8 mouse cellular contexts compared by ENCODE assay signal in the genomic region with DNA sequence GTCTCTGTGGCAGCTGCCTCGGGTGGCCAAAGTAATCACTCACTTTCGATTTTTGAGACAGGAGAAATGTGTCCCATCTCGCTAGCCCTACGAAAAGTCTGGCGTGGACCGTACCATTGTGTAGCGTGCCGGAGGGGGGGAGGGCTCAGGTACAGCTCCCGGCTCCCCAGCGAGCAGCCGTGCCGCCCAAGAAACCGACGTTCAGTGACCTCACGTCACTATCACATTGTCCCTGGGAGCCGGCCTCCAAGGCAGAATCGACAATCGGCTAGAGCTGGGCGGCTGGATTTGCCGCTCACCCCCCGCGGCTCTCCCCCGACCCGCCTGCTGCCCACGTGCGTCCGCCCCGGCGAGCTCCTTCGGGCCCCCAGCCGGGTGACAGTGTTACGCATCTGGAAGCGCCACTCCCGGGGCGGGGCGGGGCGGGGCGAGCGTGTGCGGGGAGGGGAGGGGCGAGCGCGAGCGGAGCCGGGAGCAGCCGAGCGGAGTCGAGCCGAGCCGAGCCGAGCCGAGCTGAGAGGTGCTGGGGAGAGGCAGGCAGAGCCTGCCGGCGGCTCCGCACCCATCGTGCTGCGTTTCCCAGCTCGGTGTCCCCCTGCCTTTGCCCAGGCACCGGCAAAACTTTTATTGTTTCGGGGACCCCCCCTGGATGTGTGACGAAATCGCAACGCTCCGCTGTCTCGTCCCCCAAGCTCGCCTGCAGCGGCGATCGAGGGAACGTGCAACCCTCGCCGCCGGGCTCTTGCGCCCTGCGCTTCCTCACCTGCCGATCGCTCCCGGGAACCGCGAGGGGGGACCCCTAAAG. TPM values are rescaled to one million over a fixed set of nuclear protein-coding genes. Genes with fewer than 3 reads are reported as not detected.
DNase-seq lines count a peak whose midpoint lies in the region; ATAC-seq and TF ChIP-seq lines count a peak whose summit lies in the region.

Ppm1l (plus strand) TSS at position 471 of the 805 bp plus-strand sequence.

- peaks cover 24% of the 10 kb centered on the region for H3K4me1 ChIP-seq in G1E (ENCODE audit: insufficient read depth, low read depth, low read length)
- peaks cover 5% of the 10 kb centered on the region for H3K4me1 ChIP-seq in cerebellum, adult 2 months (ENCODE audit: control insufficient read depth, insufficient read depth, low read length)
- peaks cover 10% of the 10 kb centered on the region for H3K4me1 ChIP-seq in forebrain, postnatal 0 days (ENCODE audit: insufficient read depth)
- peaks cover 12% of the 10 kb centered on the region for H3K4me1 ChIP-seq in lung, adult 2 months (ENCODE audit: control insufficient read depth, insufficient read depth, low read length)
- H3K4me1 ChIP-seq in neural tube, embryonic 15.5 days = peaks cover 40% of the 10 kb centered on the region

- no peak for TF ChIP-seq CTCF in G1E (IDR thresholded peaks at IDR 0.05; ENCODE audit: low read depth, low read length)
- TF ChIP-seq CTCF in cerebellum, adult 2 months (IDR thresholded peaks at IDR 0.05; ENCODE audit: borderline replicate concordance, insufficient read depth, low read depth, low read length) = no peak
- TF ChIP-seq CTCF in forebrain, postnatal 0 days (IDR thresholded peaks at IDR 0.05; ENCODE audit: low read depth) = peak; percentile 27; the same call in 1 of the 2 replicates
- TF ChIP-seq CTCF in layer of hippocampus, adult 2 months (conservative IDR thresholded peaks at IDR 0.05) = peak; percentile 29
- no peak for TF ChIP-seq CTCF in lung, adult 2 months (IDR thresholded peaks at IDR 0.05; ENCODE audit: insufficient read depth, low read length)

- H3K27ac ChIP-seq in cerebellum, adult 2 months (ENCODE audit: insufficient read depth, low read length) = peak within 1 kb of the TSS; percentile 94
- H3K27ac ChIP-seq in forebrain, postnatal 0 days (ENCODE audit: low read depth, low read length) = peak within 1 kb of the TSS; percentile 91
- H3K27ac ChIP-seq in layer of hippocampus, adult 2 months = peak within 1 kb of the TSS; percentile 100
- H3K27ac ChIP-seq in neural tube, embryonic 15.5 days (replicated peaks) = peak within 1 kb of the TSS; percentile 90

- WGBS in cerebellum, adult 2 months = under 1% methylated on average over 80 of the region's 80 CpGs
- WGBS in forebrain, postnatal 0 days = 2% methylated on average over 64 of the region's 80 CpGs
- WGBS in lung, adult 2 months = under 1% methylated on average over 67 of the region's 80 CpGs
- under 1% methylated on average over 68 of the region's 80 CpGs for WGBS in neural tube, embryonic 15.5 days

- peak within 1 kb of the TSS; percentile 92 for H3K4me2 ChIP-seq in forebrain, postnatal 0 days (ENCODE audit: low read depth)
- H3K4me2 ChIP-seq in neural tube, embryonic 15.5 days = peak within 1 kb of the TSS; percentile 95

- H3K36me3 ChIP-seq in G1E (replicated peaks) = peaks cover 2% of the 10 kb centered on the region
- no peaks in the 10 kb centered on the region for H3K36me3 ChIP-seq in forebrain, postnatal 0 days (ENCODE audit: insufficient read depth)
- no peaks in the 10 kb centered on the region for H3K36me3 ChIP-seq in neural tube, embryonic 15.5 days

- peaks cover 11% of the 10 kb centered on the region for H3K9me3 ChIP-seq in G1E (replicated peaks)
- no peaks in the 10 kb centered on the region for H3K9me3 ChIP-seq in forebrain, postnatal 0 days (ENCODE audit: low read length)
- H3K9me3 ChIP-seq in neural tube, embryonic 15.5 days (replicated peaks) = no peaks in the 10 kb centered on the region

- peak; percentile 52 for ATAC-seq in G1E (ENCODE audit: extremely low read depth, insufficient number of reproducible peaks, low FRiP score, poor library complexity, severe bottlenecking)
- peak; percentile 98 for ATAC-seq in forebrain, postnatal 0 days
- peak; percentile 99 for ATAC-seq in neural tube, embryonic 15.5 days (ENCODE audit: low FRiP score)

- no peaks in the 10 kb centered on the region for H3K27me3 ChIP-seq in G1E (ENCODE audit: insufficient read depth, low read length)
- H3K27me3 ChIP-seq in cerebellum, adult 2 months (ENCODE audit: control insufficient read depth, insufficient read depth, low read length) = no peaks in the 10 kb centered on the region
- H3K27me3 ChIP-seq in forebrain, postnatal 0 days (ENCODE audit: insufficient read depth, low read length) = no peaks in the 10 kb centered on the region
- H3K27me3 ChIP-seq in neural tube, embryonic 15.5 days (replicated peaks) = no peaks in the 10 kb centered on the region

- H3K4me3 ChIP-seq in G1E (ENCODE audit: low read depth, low read length) = peak within 1 kb of the TSS; percentile 75
- peak within 1 kb of the TSS; percentile 97 for H3K4me3 ChIP-seq in cerebellum, adult 2 months (replicated peaks; ENCODE audit: insufficient read depth, low read depth, low read length)
- peak within 1 kb of the TSS; percentile 92 for H3K4me3 ChIP-seq in forebrain, postnatal 0 days (ENCODE audit: low read depth, low read length)
- peak within 1 kb of the TSS; percentile 94 for H3K4me3 ChIP-seq in layer of hippocampus, adult 2 months
- H3K4me3 ChIP-seq in lung, adult 2 months (replicated peaks; ENCODE audit: extremely low read depth, low read depth, low read length) = peak within 1 kb of the TSS; percentile 95
- H3K4me3 ChIP-seq in neural tube, embryonic 15.5 days (replicated peaks) = peak within 1 kb of the TSS; percentile 71

- TF ChIP-seq POLR2A in cerebellum, adult 2 months (IDR thresholded peaks at IDR 0.05; ENCODE audit: borderline replicate concordance, insufficient read depth, low read length) = peak; percentile 92
- peak; percentile 52; the same call in 1 of the 2 replicates for TF ChIP-seq POLR2A in lung, adult 2 months (IDR thresholded peaks at IDR 0.05; ENCODE audit: borderline replicate concordance, extremely low read depth, low read depth, low read length)

- peak; percentile 76 for DNase-seq in G1E (ENCODE audit: low spot score)
- peak; percentile 94 for DNase-seq in cerebellum, adult 2 months
- peak; percentile 98 for DNase-seq in forebrain, postnatal 0 days
- peak; percentile 90 for DNase-seq in heart, postnatal 4 days
- DNase-seq in layer of hippocampus, adult 2 months (ENCODE audit: low spot score in 2 of 2) = peak; percentile 81 to 89
- DNase-seq in lung, adult 2 months = peak; percentile 92
- peak; percentile 91 for DNase-seq in testis, postnatal 10 days (ENCODE audit: low spot score)

- H3K9ac ChIP-seq in forebrain, postnatal 0 days = peak within 1 kb of the TSS; percentile 87
- H3K9ac ChIP-seq in neural tube, embryonic 15.5 days (replicated peaks) = peak within 1 kb of the TSS; percentile 87

RNA-seq across cellular contexts. Expression of gene Ppm1l, which starts in this region (rescaled TPM):
- 12.8 and 16.6 TPM in 2 replicates for total RNA-seq in G1E (2014; fragmentation: Nextera tagmentation)
- 4.2 and 5.6 TPM in 2 replicates for total RNA-seq in G1E (2017)
- polyA plus RNA-seq in G1E (2012) = 1.5 TPM in 2 replicates
- 38.2 and 39.8 TPM in 2 replicates for polyA plus RNA-seq in cerebellum, adult 2 months (2012; rRNA removed)
- total RNA-seq in forebrain, postnatal 0 days (2014; rRNA removed) = 21.6 and 27.6 TPM in 2 replicates
- polyA plus RNA-seq in forebrain, postnatal 0 days (2015; fragmentation: Nextera tagmentation; extraction: Ambion mirVana) = 13.2 and 19.2 TPM in 2 replicates
- total RNA-seq in heart, postnatal 4 days (2021) = 10 to 100 TPM; 23.0 to 26.1 TPM
- total RNA-seq in layer of hippocampus, adult 2 months (2021) = 10 to 100 TPM; 49.7 to 51.1 TPM
- 3.0 and 5.2 TPM in 2 replicates for polyA plus RNA-seq in lung, adult 2 months (2012; rRNA removed)
- 20.3 and 24.2 TPM in 2 replicates for polyA plus RNA-seq in neural tube, embryonic 15.5 days (2015; fragmentation: Nextera tagmentation; extraction: Ambion mirVana)

Comparison
In these comparisons a context has a peak if more than half of its experiments do, and no peak if none do; other contexts are left out.
1. Peak in every context shown above with its lines: DNase-seq, ATAC-seq, H3K4me3 ChIP-seq and H3K27ac ChIP-seq.
2. CTCF ChIP-seq: peak in forebrain, postnatal 0 days (single experiment) and layer of hippocampus, adult 2 months (single experiment); none in G1E (single experiment), cerebellum, adult 2 months (single experiment) and lung, adult 2 months (single experiment).